Mouse (Mus musculus) liver, adult 2 months (tissue): ENCODE measurements around the gene Pcbp2. TPM values are rescaled to one million over a fixed set of nuclear protein-coding genes. Genes with fewer than 3 reads are reported as not detected.
A peak's percentile ranks its signal among the peaks of the same experiment; 100 is the strongest.

ENCODE experiments used
- DNase-seq: peaks from one replicate; pipeline ENCODE4 v3.0.0-alpha.2; 2011; ENCODE audit warnings: low read depth, low spot score; ENCODE audit errors: extremely low read depth
- H3K27ac ChIP-seq: fragments of 200-500 bp; replicated peaks from 2 replicates; pipeline ENCODE4 v1.5.1; 2012; ENCODE audit warnings: low read depth, mild to moderate bottlenecking, control low read depth, inconsistent platforms, low read length; ENCODE audit not compliant: insufficient read depth
- H3K27me3 ChIP-seq: fragments of 200-500 bp; 2 replicates; pipeline ENCODE4 v1.6.1; 2012; ENCODE audit warnings: mild to moderate bottlenecking, moderate library complexity, low read length, inconsistent platforms; ENCODE audit not compliant: control insufficient read depth, insufficient read depth
- H3K36me3 ChIP-seq: fragments of 200-500 bp; 2 replicates; pipeline ENCODE4 v1.6.1; 2012; ENCODE audit warnings: low read length, inconsistent platforms; ENCODE audit not compliant: control insufficient read depth, insufficient read depth
- H3K4me1 ChIP-seq: fragments of 200-500 bp; 2 replicates; pipeline ENCODE4 v1.6.1; 2011; ENCODE audit warnings: low read length; ENCODE audit not compliant: control insufficient read depth, insufficient read depth
- H3K4me3 ChIP-seq: fragments of 200-500 bp; 2 replicates; pipeline ENCODE4 v1.5.1; 2011; ENCODE audit warnings: low read depth, mild to moderate bottlenecking, control low read depth, low read length, moderate library complexity; ENCODE audit not compliant: insufficient read depth
- H3K79me2 ChIP-seq: fragments of 200-500 bp; 2 replicates; pipeline ENCODE4 v1.6.1; 2012; ENCODE audit warnings: inconsistent platforms, mild to moderate bottlenecking, low read length, moderate library complexity; ENCODE audit not compliant: control insufficient read depth, insufficient read depth
- H3K9ac ChIP-seq: fragments of 200-500 bp; 2 replicates; pipeline ENCODE4 v1.6.1; 2012; ENCODE audit warnings: low read depth, mild to moderate bottlenecking, control low read depth, inconsistent platforms, low read length
- CTCF ChIP-seq: fragments of 200-500 bp; IDR thresholded peaks from 2 replicates; pipeline ENCODE4 v1.5.1; 2011; ENCODE audit warnings: low read depth, low read length, control low read depth
- POLR2A ChIP-seq: fragments of 200-500 bp; IDR thresholded peaks from 2 replicates; pipeline ENCODE4 v1.6.1; 2011; ENCODE audit warnings: low read length, control low read depth; ENCODE audit not compliant: insufficient read depth; ENCODE audit errors: extremely low read depth
- WGBS: fragments of 180-500 bp; shearing (Covaris S2); methylation state at CpG from one replicate; pipeline ENCODE4 v1.1.7; 2018; 5-methylcytosine and 5-hydroxymethylcytosine counted together
- polyA plus RNA-seq: library from polyadenylated mRNA; depleted of rRNA; stranded (reverse); fragments of >200 nt; gene quantifications from 2 replicates; pipeline ENCODE4 v1.2.3, GENCODE M21; 2012; rRNA removed
- total RNA-seq: library from RNA; depleted of rRNA; stranded (reverse); fragments of >200 nt; gene quantifications from 2 replicates; pipeline ENCODE4 v1.2.3, GENCODE M21; 2014; rRNA removed

The Pcbp2 gene
- total RNA-seq = 112 and 189 TPM in 2 replicates
- 261 and 273 TPM in 2 replicates for polyA plus RNA-seq

GRCm38 (mm10) chr15:102470183-102470604 lies at the start of gene Pcbp2:
Gene Pcbp2, plus strand, starts transcription at chr15:102470539.
- Histone ChIP-seq H3K4me3 (peak within 1 kb of the TSS; percentile 80), H3K27ac (peak within 1 kb of the TSS; percentile 84), H3K9ac (peak within 1 kb of the TSS; percentile 86), H3K36me3 (peaks cover 19% of the 10 kb centered on the region), H3K79me2 (peaks cover 8% of the 10 kb centered on the region), H3K27me3 (no peaks in the 10 kb centered on the region), H3K4me1 (peaks cover 9% of the 10 kb centered on the region; the same call in 1 of the 2 replicates)
- under 1% methylated on average over 40 of the region's 40 CpGs for WGBS
- TF ChIP-seq POLR2A (peak; percentile 60; the same call in 1 of the 2 replicates), CTCF (peak; percentile 84)
- DNase-seq = peak; percentile 92

GRCm38 (mm10) chr15:102420986-102421385 lies 49.4 kb upstream of the Pcbp2 start:
- Histone ChIP-seq H3K27me3 (no peaks in the 10 kb centered on the region), H3K27ac (no peak overlapping the region), H3K9ac (no peak overlapping the region), H3K79me2 (peaks cover 14% of the 10 kb centered on the region; the same call in 1 of the 2 replicates), H3K4me3 (no peak overlapping the region), H3K4me1 (peaks cover 5% of the 10 kb centered on the region; the same call in 1 of the 2 replicates), H3K36me3 (peaks cover 9% of the 10 kb centered on the region)
- no peak for DNase-seq
- TF ChIP-seq POLR2A = no peak
- WGBS = 3% methylated on average over 1 of the region's 1 CpGs

- H3K27ac ChIP-seq = no peak overlapping the region
- peak; percentile 67 for DNase-seq
These were observed 48.9 kb upstream of the Pcbp2 start for GRCm38 (mm10) chr15:102421437-102421836.

GRCm38 (mm10) chr15:102423602-102424240 lies 46.6 kb upstream of the Pcbp2 start:
- Histone ChIP-seq H3K36me3 (peaks cover 25% of the 10 kb centered on the region), H3K79me2 (peaks cover 14% of the 10 kb centered on the region; the same call in 1 of the 2 replicates), H3K27ac (no peak overlapping the region), H3K9ac (no peak overlapping the region), H3K4me1 (peaks cover 4% of the 10 kb centered on the region; the same call in 1 of the 2 replicates), H3K27me3 (no peaks in the 10 kb centered on the region), H3K4me3 (no peak overlapping the region)
- TF ChIP-seq POLR2A (no peak), CTCF (no peak)
- DNase-seq = no peak
- 93% methylated on average over 2 of the region's 2 CpGs for WGBS

More at GRCm38 (mm10) chr15:102421437-102421836, 48.9 kb upstream of the Pcbp2 start:
- peaks cover 14% of the 10 kb centered on the region; the same call in 1 of the 2 replicates for H3K79me2 ChIP-seq
- no peak overlapping the region for H3K4me3 ChIP-seq
- H3K9ac ChIP-seq = no peak overlapping the region
- 48% methylated on average over 3 of the region's 3 CpGs for WGBS
- TF ChIP-seq POLR2A (no peak), CTCF (peak; percentile 18; the same call in 1 of the 2 replicates)
- H3K4me1 ChIP-seq = peaks cover 5% of the 10 kb centered on the region; the same call in 1 of the 2 replicates
- H3K27me3 ChIP-seq = no peaks in the 10 kb centered on the region
- peaks cover 12% of the 10 kb centered on the region for H3K36me3 ChIP-seq

GRCm38 (mm10) chr15:102424657-102425056 lies 45.7 kb upstream of the Pcbp2 start:
- peaks cover 2% of the 10 kb centered on the region; the same call in 1 of the 2 replicates for H3K4me1 ChIP-seq
- peak; percentile 57 for DNase-seq
- peaks cover 29% of the 10 kb centered on the region for H3K36me3 ChIP-seq
- H3K27ac ChIP-seq = no peak overlapping the region
- WGBS = 22% methylated on average over 2 of the region's 2 CpGs
- TF ChIP-seq CTCF = no peak
- TF ChIP-seq POLR2A = no peak
- H3K4me3 ChIP-seq = no peak overlapping the region
- H3K79me2 ChIP-seq = peaks cover 10% of the 10 kb centered on the region; the same call in 1 of the 2 replicates
- H3K27me3 ChIP-seq = no peaks in the 10 kb centered on the region
- no peak overlapping the region for H3K9ac ChIP-seq

GRCm38 (mm10) chr15:102426963-102427362 lies 43.4 kb upstream of the Pcbp2 start:
- TF ChIP-seq POLR2A (no peak), CTCF (no peak)
- Histone ChIP-seq H3K36me3 (peaks cover 49% of the 10 kb centered on the region), H3K27ac (no peak overlapping the region), H3K4me3 (no peak overlapping the region), H3K9ac (no peak overlapping the region), H3K79me2 (peaks cover 6% of the 10 kb centered on the region; the same call in 1 of the 2 replicates), H3K4me1 (no peaks in the 10 kb centered on the region; the same call in 1 of the 2 replicates), H3K27me3 (no peaks in the 10 kb centered on the region)
- DNase-seq = no peak
- 97% methylated on average over 1 of the region's 1 CpGs for WGBS
